Mouse (Mus musculus) layer of hippocampus, adult 18-20 months (tissue): Measurements from ENCODE around the gene Cdkl1. TPM values are rescaled to one million over a fixed set of nuclear protein-coding genes. Genes with fewer than 3 reads are reported as not detected.

Source experiments
- DNase-seq, 2 experiments: peaks; one replicate each; pipeline ENCODE4 v3.0.0; 2022; ENCODE audit warnings: low spot score in 2 of 2
- long read RNA-seq: library from polyadenylated mRNA; stranded (forward); transcript quantifications from one replicate; pipeline ENCODE4 v2.0.0, GENCODE M21; 2021
- total RNA-seq, 2 experiments: library from RNA; stranded (reverse); gene quantifications; 2 replicates each; pipeline ENCODE4 v1.2.3; 2021

Gene Cdkl1
- total RNA-seq: 10 to 100 TPM; 24.3 to 25.0 TPM
- long read RNA-seq, partial matches to known transcripts: 2 of 5 reads
- long read RNA-seq, other reads (novel, unspliced or antisense): 3 of 5 reads

DNA sequence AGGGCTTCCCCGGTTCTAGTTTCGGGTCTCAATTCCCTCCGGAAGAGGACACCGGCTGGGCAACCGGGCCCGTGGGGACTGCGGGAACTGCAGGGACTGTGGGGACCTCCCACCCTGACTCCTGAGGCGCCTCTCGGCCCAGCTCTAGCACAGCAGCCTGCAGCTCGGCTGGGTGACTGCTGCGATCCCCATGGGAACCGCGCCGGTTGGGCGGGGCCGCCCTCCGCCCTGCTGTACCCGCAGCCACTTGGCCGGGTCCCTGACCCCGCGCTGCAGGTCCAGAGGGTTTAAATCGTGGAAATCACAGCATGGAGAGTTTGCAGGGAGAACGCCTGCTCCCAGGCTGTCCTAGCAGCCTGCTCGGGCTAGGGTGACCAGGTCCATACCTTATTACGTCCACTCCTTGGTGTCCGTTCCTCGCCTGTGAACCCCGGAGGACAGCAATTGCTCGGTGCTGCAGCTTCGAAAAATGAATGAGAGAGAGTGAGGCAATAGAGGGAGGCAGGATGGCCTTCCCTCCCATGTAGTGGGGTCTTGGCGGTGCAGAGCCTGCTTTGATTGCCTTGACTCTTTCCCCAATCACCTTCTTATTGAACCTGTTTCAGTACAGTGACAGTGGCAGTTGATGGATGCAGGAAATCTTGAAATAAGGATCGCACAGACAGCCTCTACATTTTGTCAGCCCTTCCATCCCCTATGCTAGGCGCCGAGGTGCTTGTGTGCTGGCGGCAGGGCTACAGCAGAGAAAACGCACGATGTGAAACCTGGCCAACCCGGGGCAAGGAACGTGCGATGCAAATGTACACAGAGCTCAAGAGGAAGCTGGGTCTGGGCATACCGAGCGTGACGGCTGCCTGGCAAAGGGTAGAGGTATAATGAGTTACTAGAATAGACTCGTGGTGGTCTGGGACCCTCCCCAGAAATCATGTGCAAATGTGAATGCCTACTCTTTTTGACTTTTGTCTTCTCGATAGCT, at the start of gene Cdkl1:
Cdkl1 (minus strand) TSS at position 738 of the 976 bp plus-strand sequence.
- DNase-seq: peak; percentile 65 to 71

GRCm38 (mm10) chr12:69838376-69838775, 47.3 kb upstream of the Cdkl1 start:
- DNase-seq: no peak

DNA sequence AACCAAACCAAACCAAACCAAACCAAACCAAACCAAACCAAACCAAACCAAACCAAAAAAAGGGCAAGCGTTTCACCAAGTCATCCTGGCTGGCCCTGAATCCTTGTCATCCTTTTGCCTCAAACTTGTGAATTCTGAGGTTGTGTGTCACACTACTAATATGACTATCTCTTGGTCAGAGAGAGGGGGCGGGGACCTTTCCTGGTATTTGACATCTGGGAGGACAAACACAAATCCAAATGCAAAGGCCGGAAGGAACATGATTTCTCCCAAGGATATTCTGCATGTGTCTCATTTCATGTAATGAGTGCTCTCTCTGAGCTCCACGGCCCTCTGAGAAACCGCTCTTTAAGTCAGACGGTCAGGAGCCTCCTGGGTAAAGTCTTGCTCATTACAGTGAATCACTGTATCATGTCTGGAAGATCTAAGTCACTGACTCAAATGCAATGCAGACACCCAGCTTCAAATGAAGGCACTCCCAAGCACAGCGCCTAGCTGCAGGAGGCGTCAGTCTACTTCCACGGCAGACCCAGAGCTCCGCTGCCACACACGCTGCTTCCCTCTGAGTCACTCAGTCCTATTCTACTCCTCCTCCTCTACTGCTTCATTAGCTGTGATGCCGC, 43.0 kb upstream of the Cdkl1 start:
- DNase-seq: peak; percentile 27 to 46

DNA sequence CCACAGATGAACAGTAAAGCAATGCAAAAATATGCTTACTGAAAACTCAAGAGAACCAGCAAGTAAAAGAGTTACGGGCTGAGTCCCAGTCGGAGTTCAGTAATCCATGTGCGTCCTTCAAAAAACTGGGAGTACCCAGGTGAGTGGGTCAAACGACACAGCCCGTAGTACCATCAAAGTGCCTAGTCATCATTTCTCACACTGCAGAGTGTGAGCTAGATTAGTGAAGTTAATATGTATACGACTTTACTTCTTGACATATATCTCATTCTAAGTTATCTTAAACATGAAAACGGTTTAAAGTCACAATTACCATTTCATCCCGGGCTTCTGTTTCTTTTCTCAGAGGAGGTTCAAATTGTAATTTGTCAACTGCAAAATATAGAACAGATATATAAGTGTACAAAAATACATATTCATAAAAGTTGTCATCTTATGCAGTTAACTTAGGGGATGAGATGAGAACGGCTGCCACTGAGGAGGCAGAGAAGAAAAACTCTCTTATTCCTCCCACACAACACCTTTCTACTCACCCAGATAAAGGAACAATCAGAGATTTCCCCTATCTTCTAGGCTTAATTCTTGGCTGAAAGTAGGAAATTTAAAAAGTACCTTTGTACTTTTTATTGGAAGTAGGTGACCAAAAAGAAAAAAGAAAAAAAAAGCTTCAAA, 40.3 kb upstream of the Cdkl1 start:
- DNase-seq: no peak

- no peak for DNase-seq
These were observed 37.1 kb upstream of the Cdkl1 start for GRCm38 (mm10) chr12:69828214-69828613.

- no peak for DNase-seq
These were observed 34.0 kb upstream of the Cdkl1 start for GRCm38 (mm10) chr12:69824881-69825597.

DNA sequence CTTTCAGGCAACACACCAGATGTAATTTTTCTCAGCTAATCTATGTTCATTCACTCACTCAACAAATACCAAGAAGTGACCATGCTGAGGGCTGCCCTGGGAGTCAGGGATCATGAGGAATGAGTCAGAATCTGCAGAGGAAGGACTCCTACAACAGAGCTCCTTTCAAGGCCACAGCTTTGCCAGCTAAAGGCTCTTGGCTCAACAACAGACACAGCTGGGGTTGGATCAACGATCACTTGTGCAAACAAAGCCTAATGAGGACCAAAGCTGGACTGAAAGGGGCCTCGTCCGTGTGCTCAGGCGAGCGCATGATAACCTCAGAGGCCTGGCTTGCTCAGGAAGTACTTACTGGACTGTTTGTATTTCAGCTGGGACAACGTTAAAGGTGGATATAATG, 23.2 kb upstream of the Cdkl1 start:
- DNase-seq: no peak

- DNase-seq: no peak
These were observed 22.5 kb upstream of the Cdkl1 start for GRCm38 (mm10) chr12:69813596-69813995.

- DNase-seq: no peak
These were observed 21.9 kb upstream of the Cdkl1 start for GRCm38 (mm10) chr12:69812986-69813385.

DNA sequence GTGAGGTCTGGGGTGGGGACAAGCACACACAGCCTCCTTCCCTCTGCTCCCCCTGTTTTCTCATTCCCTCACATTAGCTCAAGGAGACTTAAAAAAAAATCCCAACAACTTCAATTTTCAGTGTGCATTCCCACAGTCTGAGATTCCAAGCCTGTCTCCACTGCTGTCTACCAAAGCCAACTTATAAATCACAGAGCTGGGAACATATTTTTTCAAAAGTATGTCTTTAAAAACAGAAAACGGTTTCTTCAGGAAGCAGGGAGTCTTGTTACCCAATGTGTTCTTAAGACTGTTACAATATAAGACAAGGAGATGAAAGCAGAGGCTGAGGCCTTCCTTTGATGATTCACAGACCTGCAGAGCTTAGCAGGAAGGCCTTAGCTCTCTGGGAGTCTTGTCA, 20.9 kb upstream of the Cdkl1 start:
- DNase-seq: no peak

DNA sequence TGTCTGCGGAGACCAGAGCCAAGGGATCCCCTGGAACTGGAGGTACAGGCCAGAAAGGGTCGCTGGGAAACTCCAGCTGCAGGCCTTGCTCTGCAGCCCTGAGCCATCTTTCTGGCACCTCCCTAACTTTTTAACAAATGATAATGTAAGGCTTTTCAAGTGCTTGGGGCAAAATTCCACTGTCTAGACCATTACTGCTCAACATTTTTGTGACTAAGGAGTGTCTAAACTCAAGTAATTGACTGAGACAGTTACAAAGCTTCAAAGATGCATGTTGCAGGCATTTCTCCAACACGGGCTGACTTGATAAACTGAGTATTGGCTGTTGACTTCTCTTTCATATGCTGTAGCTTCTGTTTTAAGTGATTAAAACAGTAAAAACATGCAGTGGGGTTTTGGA, 18.4 kb upstream of the Cdkl1 start:
- no peak for DNase-seq

DNA sequence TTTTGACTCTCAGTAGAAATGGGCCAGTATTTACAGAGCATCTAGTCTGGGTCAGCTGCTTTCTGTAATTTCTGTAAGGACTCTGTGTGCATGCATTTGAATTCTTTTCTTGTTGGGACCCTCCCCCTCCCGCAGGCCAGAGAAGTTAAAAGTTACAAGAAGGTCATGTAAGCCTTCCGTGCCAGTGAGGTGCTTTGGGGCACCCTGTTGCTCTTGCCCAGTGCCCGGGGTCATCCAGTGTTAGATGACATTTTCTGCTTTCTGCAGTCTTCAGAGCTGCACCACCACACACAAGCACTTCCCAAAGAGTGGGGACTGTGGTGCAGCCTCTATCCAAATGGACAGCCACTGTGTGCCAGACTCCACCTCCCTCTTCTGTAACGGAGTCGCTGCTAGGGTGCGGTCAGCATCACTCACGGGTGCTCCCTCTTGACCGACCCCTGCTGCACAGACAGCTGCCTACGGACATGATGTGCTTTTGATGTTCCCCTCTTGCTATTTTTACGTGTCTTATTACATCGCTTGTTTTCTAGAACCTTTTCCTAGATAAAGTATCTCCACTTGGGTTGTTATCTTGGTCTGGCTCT, 16.4 kb upstream of the Cdkl1 start:
- DNase-seq: no peak

DNA sequence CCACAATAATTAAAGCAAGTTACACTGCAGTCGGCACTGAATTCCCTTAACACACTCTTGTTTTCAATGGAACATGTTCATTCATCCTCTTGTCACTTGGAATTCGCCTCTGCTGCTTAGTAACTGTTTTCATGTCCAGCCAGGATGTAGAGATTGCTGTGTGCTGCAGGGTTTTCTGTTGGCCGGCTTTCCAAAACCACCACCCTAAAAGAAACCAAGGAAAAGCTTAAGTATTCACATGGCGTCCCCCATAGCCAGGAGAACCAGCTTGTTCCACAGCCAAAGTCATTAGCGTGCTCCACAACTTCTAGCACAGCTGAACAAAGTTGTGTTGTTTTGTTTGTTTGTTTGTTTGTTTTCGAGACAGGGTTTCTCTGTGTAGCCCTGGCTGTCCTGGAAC, 14.1 kb upstream of the Cdkl1 start:
- no peak for DNase-seq

- DNase-seq: no peak
These were observed 13.5 kb upstream of the Cdkl1 start for GRCm38 (mm10) chr12:69804393-69805070.

- no peak for DNase-seq
These were observed 12.1 kb upstream of the Cdkl1 start for GRCm38 (mm10) chr12:69803196-69803595.

DNA sequence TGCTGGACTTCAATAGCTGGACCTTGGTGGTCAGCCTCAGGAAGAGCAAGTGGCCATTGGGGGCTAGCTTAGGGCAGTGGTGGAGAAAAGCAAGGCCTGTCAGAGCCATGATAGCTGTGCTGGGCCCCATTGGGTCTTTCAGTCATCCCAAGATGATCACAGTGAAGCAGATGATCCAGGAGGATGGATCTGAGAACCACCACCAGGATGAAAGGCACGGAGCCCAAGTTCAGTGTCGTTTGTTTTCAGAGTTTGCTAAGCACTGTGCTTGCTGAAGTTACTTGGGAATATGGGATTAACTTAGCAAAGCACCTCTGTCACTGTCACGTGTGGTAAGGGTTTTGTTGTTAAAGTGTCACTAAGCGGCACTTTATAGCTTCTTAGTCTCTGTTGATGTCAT, 9.5 kb upstream of the Cdkl1 start:
- DNase-seq: no peak

- no peak for DNase-seq
These were observed 5.2 kb upstream of the Cdkl1 start for GRCm38 (mm10) chr12:69796311-69796710.

GRCm38 (mm10) chr12:69789766-69790529, 1.1 kb downstream of the Cdkl1 start:
- DNase-seq: peak in 1 of 2 experiments; percentile 49

GRCm38 (mm10) chr12:69788380-69788779, 2.7 kb downstream of the Cdkl1 start:
- DNase-seq: no peak
